Mouse (Mus musculus): ENCODE results near the gene Ccdc167.
A peak's percentile ranks its signal among the peaks of the same experiment; 100 is the strongest.

Ccdc167 gene

GRCm38 (mm10) chr17:29684275-29684674, 32.6 kb downstream of the Ccdc167 start:
- H3K4me3 ChIP-seq (replicated peaks; ENCODE audit: low read length) = no peak overlapping the region
- H3K9me3 ChIP-seq (ENCODE audit: low read length) = 0 out of 2 replicates have a peak, but pooled peaks cover 4% of the 10 kb centered on the region
- no peaks in the 10 kb centered on the region for H3K27me3 ChIP-seq (ENCODE audit: insufficient read depth, low read length)
- peaks cover 25% of the 10 kb centered on the region for H3K4me1 ChIP-seq (replicated peaks; ENCODE audit: low read depth, low read length)
- TF ChIP-seq CTCF (conservative IDR thresholded peaks at IDR 0.05; ENCODE audit: low read length) = no peak
- TF ChIP-seq POU5F1 (IDR thresholded peaks at IDR 0.05; ENCODE audit: borderline replicate concordance, low read length) = no peak
- TF ChIP-seq NANOG (IDR thresholded peaks at IDR 0.05; ENCODE audit: borderline replicate concordance, low read length) = no peak
- peaks cover 95% of the 10 kb centered on the region for H3K36me3 ChIP-seq (ENCODE audit: insufficient read depth, low read length)

GRCm38 (mm10) chr17:29683127-29683526, 33.7 kb downstream of the Ccdc167 start:
- H3K4me3 ChIP-seq (replicated peaks; ENCODE audit: low read length) = no peak overlapping the region
- H3K27me3 ChIP-seq (ENCODE audit: insufficient read depth, low read length) = no peaks in the 10 kb centered on the region
- TF ChIP-seq NANOG (IDR thresholded peaks at IDR 0.05; ENCODE audit: borderline replicate concordance, low read length) (no peak), POU5F1 (IDR thresholded peaks at IDR 0.05; ENCODE audit: borderline replicate concordance, low read length) (no peak), CTCF (conservative IDR thresholded peaks at IDR 0.05; ENCODE audit: low read length) (no peak)
- peaks cover 36% of the 10 kb centered on the region for H3K4me1 ChIP-seq (replicated peaks; ENCODE audit: low read depth, low read length)
- no peaks in the 10 kb centered on the region for H3K9me3 ChIP-seq (ENCODE audit: low read length)
- H3K36me3 ChIP-seq (ENCODE audit: insufficient read depth, low read length) = peaks cover 99% of the 10 kb centered on the region

- no peaks in the 10 kb centered on the region for H3K9me3 ChIP-seq (ENCODE audit: low read length)
- no peaks in the 10 kb centered on the region for H3K27me3 ChIP-seq (ENCODE audit: insufficient read depth, low read length)
- H3K4me3 ChIP-seq (replicated peaks; ENCODE audit: low read length) = no peak overlapping the region
- no peak for TF ChIP-seq POU5F1 (IDR thresholded peaks at IDR 0.05; ENCODE audit: borderline replicate concordance, low read length)
- no peak for TF ChIP-seq NANOG (IDR thresholded peaks at IDR 0.05; ENCODE audit: borderline replicate concordance, low read length)
- TF ChIP-seq CTCF (conservative IDR thresholded peaks at IDR 0.05; ENCODE audit: low read length) = no peak
- peaks cover 44% of the 10 kb centered on the region for H3K4me1 ChIP-seq (replicated peaks; ENCODE audit: low read depth, low read length)
- peaks cover 99% of the 10 kb centered on the region for H3K36me3 ChIP-seq (ENCODE audit: insufficient read depth, low read length)
These were observed 34.6 kb downstream of the Ccdc167 start for GRCm38 (mm10) chr17:29682261-29682660.

- Histone ChIP-seq H3K9me3 (ENCODE audit: low read length) (no peaks in the 10 kb centered on the region), H3K4me3 (replicated peaks; ENCODE audit: low read length) (no peak overlapping the region), H3K27me3 (ENCODE audit: insufficient read depth, low read length) (no peaks in the 10 kb centered on the region), H3K36me3 (ENCODE audit: insufficient read depth, low read length) (peaks cover 99% of the 10 kb centered on the region), H3K4me1 (replicated peaks; ENCODE audit: low read depth, low read length) (peaks cover 44% of the 10 kb centered on the region)
- TF ChIP-seq CTCF (conservative IDR thresholded peaks at IDR 0.05; ENCODE audit: low read length) (peak; percentile 21; the same call in 1 of the 2 replicates), NANOG (IDR thresholded peaks at IDR 0.05; ENCODE audit: borderline replicate concordance, low read length) (no peak)
These were observed 35.2 kb downstream of the Ccdc167 start for GRCm38 (mm10) chr17:29681669-29682068.

- TF ChIP-seq NANOG (IDR thresholded peaks at IDR 0.05; ENCODE audit: borderline replicate concordance, low read length) (no peak), POU5F1 (IDR thresholded peaks at IDR 0.05; ENCODE audit: borderline replicate concordance, low read length) (no peak), CTCF (conservative IDR thresholded peaks at IDR 0.05; ENCODE audit: low read length) (no peak)
- Histone ChIP-seq H3K9me3 (ENCODE audit: low read length) (no peaks in the 10 kb centered on the region), H3K27me3 (ENCODE audit: insufficient read depth, low read length) (no peaks in the 10 kb centered on the region), H3K4me1 (replicated peaks; ENCODE audit: low read depth, low read length) (peaks cover 48% of the 10 kb centered on the region), H3K36me3 (ENCODE audit: insufficient read depth, low read length) (peaks cover 99% of the 10 kb centered on the region), H3K4me3 (replicated peaks; ENCODE audit: low read length) (no peak overlapping the region)
These were observed 35.9 kb downstream of the Ccdc167 start for GRCm38 (mm10) chr17:29680921-29681320.

GRCm38 (mm10) chr17:29680174-29680573, 36.7 kb downstream of the Ccdc167 start:
- Histone ChIP-seq H3K4me1 (replicated peaks; ENCODE audit: low read depth, low read length) (peaks cover 49% of the 10 kb centered on the region), H3K9me3 (ENCODE audit: low read length) (no peaks in the 10 kb centered on the region), H3K4me3 (replicated peaks; ENCODE audit: low read length) (no peak overlapping the region), H3K27me3 (ENCODE audit: insufficient read depth, low read length) (no peaks in the 10 kb centered on the region), H3K36me3 (ENCODE audit: insufficient read depth, low read length) (peaks cover 99% of the 10 kb centered on the region)
- TF ChIP-seq CTCF (conservative IDR thresholded peaks at IDR 0.05; ENCODE audit: low read length) = no peak
- TF ChIP-seq NANOG (IDR thresholded peaks at IDR 0.05; ENCODE audit: borderline replicate concordance, low read length) = no peak

- H3K4me3 ChIP-seq (replicated peaks; ENCODE audit: low read length) = no peak overlapping the region
- no peaks in the 10 kb centered on the region for H3K9me3 ChIP-seq (ENCODE audit: low read length)
- no peaks in the 10 kb centered on the region for H3K27me3 ChIP-seq (ENCODE audit: insufficient read depth, low read length)
These were observed 37.6 kb downstream of the Ccdc167 start for GRCm38 (mm10) chr17:29679038-29679767.

GRCm38 (mm10) chr17:29678526-29678925, 38.3 kb downstream of the Ccdc167 start:
- Histone ChIP-seq H3K27me3 (ENCODE audit: insufficient read depth, low read length) (no peaks in the 10 kb centered on the region), H3K4me1 (replicated peaks; ENCODE audit: low read depth, low read length) (peaks cover 49% of the 10 kb centered on the region), H3K36me3 (ENCODE audit: insufficient read depth, low read length) (peaks cover 98% of the 10 kb centered on the region), H3K9me3 (ENCODE audit: low read length) (no peaks in the 10 kb centered on the region), H3K4me3 (replicated peaks; ENCODE audit: low read length) (no peak overlapping the region)
- TF ChIP-seq POU5F1 (IDR thresholded peaks at IDR 0.05; ENCODE audit: borderline replicate concordance, low read length) = no peak
- no peak for TF ChIP-seq NANOG (IDR thresholded peaks at IDR 0.05; ENCODE audit: borderline replicate concordance, low read length)

More at GRCm38 (mm10) chr17:29679038-29679767, 37.6 kb downstream of the Ccdc167 start:
- TF ChIP-seq POU5F1 (IDR thresholded peaks at IDR 0.05; ENCODE audit: borderline replicate concordance, low read length) (no peak), CTCF (conservative IDR thresholded peaks at IDR 0.05; ENCODE audit: low read length) (no peak), NANOG (IDR thresholded peaks at IDR 0.05; ENCODE audit: borderline replicate concordance, low read length) (no peak)
- Histone ChIP-seq H3K4me1 (replicated peaks; ENCODE audit: low read depth, low read length) (peaks cover 49% of the 10 kb centered on the region), H3K36me3 (ENCODE audit: insufficient read depth, low read length) (peaks cover 98% of the 10 kb centered on the region)

- no peaks in the 10 kb centered on the region for H3K27me3 ChIP-seq (ENCODE audit: insufficient read depth, low read length)
- H3K4me3 ChIP-seq (replicated peaks; ENCODE audit: low read length) = no peak overlapping the region
- TF ChIP-seq NANOG (IDR thresholded peaks at IDR 0.05; ENCODE audit: borderline replicate concordance, low read length) = no peak
- TF ChIP-seq CTCF (conservative IDR thresholded peaks at IDR 0.05; ENCODE audit: low read length) = no peak
- TF ChIP-seq POU5F1 (IDR thresholded peaks at IDR 0.05; ENCODE audit: borderline replicate concordance, low read length) = no peak
- peaks cover 41% of the 10 kb centered on the region for H3K4me1 ChIP-seq (replicated peaks; ENCODE audit: low read depth, low read length)
- peaks cover 92% of the 10 kb centered on the region for H3K36me3 ChIP-seq (ENCODE audit: insufficient read depth, low read length)
- H3K9me3 ChIP-seq (ENCODE audit: low read length) = no peaks in the 10 kb centered on the region
These were observed 43.5 kb downstream of the Ccdc167 start for GRCm38 (mm10) chr17:29673325-29673724.

Data from E14TG2a.4 (cell line).